Mouse (Mus musculus) mouse embryonic stem cell (cell line): ENCODE results near the gene Pcx.

Source experiments
- in situ Hi-C, 2 experiments: fragments of 300-500 bp; cut with MboI; formaldehyde crosslinking; loops; 1 replicate in 1 of 2; 3 replicates in 1 of 2; pipeline ENCODE4 v1.14.3; 2019 to 2020; ENCODE audit warnings: low sequenced_read_pairs in 2 of 2, low pct_unique_long_range_greater_than_20kb in 1 of 2, mixed read lengths in 1 of 2; ENCODE audit not compliant: unreplicated experiment in 1 of 2

Pcx gene

DNA sequence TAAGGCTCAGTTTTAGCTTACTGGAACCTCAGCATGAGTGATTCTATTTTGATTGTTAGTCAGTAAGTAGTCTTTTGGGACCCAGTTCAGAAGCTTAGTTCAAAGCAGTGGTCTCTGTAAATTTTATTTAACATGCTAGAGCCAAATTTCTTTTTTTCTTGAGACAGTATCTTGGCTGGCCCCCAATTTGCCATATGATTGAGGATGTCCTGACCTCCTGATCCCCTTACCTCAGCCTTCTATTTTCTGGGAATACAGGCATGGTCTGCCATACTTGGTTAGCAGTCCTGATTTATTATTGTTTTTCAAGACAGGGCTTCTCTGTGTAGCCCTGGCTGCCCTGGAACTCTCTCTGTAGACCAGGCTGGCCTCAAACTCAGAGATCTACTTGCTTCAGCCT lies 25.6 kb downstream of the Pcx start:
- in situ Hi-C loops: no loop called here

DNA sequence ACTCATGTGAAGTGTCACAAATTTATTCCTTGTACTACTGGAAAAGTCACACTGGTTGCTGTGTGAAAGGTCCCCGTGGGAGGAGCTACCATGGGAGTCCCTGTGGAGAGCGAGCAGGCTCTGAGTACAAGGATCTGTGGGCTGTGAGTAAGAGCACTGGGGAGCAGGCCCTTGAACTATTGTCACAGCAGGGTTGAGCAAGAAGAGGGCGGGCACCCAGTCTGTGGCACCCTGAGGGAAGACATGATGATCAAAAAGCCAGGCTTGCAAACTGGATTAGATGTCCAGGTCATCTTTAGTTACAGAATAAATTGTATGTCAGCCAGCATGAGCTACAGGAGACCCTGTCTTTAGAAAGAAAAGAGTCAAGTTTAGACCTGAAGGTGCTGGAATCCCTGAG lies 26.3 kb downstream of the Pcx start:
- in situ Hi-C loops: no loop called here

DNA sequence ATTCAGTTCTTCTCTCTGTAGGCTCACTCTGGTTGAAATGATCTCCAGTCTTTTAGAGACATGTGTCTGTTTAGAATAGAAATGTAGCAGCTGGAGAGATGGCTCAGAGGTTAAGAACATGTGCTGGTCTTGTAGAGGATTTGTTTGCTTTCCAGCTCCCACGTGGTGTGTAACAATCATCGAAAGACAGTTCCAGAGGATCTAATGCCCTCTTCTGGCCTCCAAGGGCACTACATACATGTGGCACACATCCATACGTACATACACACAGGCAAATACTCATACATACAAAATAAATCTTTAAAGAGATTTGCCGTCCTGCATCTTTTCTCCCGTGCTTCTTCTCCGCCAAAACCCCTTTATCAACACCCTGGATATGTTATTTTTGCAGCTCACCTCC lies 30.0 kb downstream of the Pcx start:
- in situ Hi-C loops: loop anchor here in 1 of 2 experiments (5.0 kb wide), 1 partner anchor 43 kb away; the partner anchor contains the start of gene 2010003K11Rik

DNA sequence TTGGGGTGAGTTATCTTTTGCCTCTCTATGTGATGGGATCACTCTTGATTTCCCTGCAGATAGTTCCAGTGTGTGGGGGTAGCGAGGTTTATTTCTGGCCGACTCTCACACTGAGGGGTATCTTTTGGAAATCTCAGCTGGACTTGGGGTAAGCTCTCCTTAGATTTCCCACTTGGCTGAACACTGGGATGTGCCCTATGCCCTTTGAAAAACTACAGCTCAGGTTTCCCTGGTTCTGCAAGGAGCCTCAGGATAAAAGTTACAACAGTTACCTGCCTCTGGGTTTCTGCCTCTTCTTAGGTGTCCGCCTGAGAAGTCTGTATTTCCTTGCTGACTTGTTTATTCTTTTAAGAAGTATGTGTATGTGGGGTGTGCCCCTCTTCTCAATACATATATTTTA lies 30.7 kb downstream of the Pcx start:
- in situ Hi-C loops: loop anchor here in 1 of 2 experiments (5.0 kb wide), 1 partner anchor 44 kb away; the partner anchor contains the start of gene 2010003K11Rik

DNA sequence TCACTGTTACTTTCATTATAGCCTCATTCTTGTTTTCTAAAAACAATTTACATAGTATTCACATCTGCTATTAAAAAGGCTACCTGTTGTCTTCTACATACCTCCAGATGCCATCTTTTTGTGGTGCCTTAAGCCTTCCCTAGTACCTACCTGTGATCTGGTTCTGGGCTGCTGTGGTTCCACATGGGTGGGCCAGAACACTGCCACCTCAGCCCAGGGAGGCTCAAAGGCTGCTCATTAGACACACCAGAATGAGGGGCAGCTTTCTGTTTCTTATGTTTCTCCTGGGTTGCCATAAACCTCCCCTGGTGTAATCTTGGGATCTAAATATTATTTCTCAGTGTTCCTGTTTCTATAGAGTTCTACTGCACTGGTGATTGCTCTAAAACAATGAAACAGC lies 31.8 kb downstream of the Pcx start:
- in situ Hi-C loops: loop anchor here in 1 of 2 experiments (5.0 kb wide), 1 partner anchor 45 kb away; the partner anchor contains the start of gene 2010003K11Rik

DNA sequence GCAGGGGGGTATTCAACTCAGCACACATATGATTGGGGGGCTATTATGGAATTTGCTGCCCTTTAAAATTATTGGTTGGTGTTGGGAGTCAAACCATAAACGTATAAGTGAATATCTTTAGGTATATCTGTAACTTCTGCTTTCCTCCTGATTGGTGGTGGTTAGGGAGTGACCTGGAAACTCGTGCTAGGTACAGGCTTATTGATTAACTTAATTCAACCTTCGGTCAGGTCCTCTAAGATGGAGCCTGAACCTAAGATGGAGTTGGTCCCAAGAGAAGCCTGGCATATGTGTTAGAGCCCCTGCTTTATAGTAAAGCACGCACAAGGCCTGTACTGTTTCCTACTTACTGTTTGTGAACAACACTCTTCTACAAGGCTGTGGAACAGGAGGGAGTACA lies 34.8 kb downstream of the Pcx start:
- in situ Hi-C loops: no loop called here

DNA sequence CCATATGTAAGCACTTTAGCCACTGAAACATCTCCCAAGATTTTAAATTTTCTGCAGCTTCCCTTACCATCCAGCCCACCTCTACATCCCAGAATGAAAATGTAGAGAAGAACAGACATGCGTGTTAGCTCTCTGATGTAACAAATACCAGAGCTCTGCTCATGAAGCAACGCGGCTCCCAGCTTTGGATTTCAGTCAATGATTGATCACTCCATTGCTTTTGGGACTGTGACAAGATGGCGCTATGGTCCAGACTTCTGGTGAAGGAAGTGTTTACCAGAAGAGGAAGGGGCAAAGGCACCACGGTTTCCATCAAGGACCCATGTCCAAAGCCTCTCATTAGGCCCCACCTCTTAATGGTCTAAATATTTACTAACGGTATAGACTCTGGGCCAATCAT lies 35.6 kb downstream of the Pcx start:
- in situ Hi-C loops: no loop called here

DNA sequence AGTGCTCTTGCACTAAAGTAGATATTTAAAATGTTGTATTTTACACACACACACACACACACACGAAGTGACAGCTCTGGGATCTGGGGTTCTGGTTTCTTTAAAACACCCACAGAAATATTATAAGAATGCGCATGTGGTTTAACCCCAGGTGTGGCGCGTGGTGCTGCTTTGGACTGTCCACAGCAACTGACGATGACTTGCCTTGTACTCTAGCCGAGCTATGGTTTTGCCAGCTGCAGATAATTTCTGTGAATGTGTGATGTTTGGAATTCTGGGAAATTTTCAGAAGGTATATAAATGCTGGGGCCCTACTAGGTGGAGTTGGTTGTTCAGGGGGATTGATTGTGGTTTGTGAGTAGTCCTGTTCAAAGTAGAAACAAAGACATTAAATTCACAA lies 37.5 kb downstream of the Pcx start:
- in situ Hi-C loops: no loop called here

DNA sequence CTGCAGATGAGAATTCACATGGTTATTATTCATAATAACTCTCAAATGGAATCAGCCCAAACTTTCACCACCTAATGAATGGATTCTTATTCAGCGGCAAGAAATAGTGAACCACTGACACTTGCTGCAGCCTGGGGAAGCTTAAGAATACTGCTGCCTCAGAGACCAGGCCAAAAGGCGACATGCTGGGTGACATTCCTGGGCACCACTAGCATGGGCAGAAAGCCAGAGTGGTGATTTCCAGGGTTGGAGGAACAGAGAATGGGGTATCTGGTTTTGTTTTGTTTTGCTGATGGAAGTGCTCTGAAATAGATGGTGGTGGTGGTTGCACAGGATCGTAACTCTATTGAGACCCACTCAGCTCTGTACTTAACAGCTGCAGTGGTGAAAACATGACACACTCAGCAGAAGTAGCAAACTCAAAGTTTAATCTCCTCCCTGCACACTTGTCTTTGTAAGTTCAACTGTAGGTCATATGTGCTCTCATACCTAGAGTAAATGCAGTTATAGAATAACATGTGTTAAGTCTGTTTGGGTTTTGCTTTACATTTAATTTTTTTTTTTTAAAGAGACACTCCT lies 38.1 kb downstream of the Pcx start:
- in situ Hi-C loops: no loop called here

DNA sequence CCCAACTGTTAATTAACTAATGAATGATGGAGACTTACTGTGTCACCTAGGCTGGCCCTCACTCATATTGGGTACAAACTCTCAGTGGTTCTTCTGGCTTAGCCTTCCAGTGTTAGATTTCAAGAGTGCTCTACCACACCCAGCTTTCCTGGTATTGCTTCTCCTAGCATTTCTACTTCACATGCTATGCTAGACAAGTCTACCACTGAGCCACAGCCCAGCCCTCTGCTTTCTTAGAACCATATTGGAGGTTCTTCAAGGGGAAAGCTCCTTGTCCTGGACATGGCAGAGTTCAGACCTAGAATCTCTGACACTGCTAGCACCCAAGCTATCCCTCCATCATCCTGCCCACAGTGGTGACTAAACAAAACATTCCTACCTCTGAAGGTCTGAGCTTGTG lies 44.0 kb downstream of the Pcx start:
- in situ Hi-C loops: no loop called here

DNA sequence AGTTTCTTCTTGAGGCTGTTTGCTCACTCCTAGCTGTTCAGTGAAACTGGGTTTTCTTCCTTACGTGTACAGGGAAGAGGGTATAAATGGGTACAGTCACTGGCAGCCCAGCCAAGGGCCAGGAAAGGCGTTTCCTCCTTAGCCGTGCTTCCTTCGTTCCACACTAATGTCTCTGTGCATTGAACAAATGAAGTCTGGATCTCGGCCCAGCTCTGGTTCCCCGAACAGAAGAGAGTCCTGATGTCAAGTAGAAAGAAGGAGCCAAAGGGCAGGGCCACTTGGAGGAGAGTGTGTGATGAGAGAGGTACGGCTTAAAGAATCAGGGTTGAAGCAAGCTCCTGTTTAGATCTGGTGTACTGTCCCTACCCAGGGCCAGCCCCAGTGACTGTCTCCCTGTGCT lies 44.8 kb downstream of the Pcx start:
- in situ Hi-C loops: no loop called here

DNA sequence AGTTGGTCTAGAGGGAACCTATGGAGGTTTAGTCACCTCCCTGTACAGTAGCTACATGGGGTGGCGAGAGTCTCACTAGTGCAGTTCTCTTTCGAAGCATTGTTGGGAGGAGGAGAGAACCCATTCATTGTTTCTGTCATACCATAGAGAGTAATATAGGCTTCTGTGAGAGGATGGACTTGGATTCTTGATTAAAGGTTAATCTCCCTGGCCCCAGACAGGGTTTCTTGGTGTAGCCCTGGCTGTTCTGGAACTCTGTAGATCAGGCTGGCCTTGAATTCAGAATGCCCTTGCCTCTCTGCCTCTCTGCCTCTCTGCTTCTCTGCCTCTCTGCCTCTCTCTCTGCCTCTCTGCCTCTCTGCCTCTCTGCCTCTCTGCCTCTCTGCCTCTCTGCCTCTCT lies 46.5 kb downstream of the Pcx start:
- in situ Hi-C loops: no loop called here

DNA sequence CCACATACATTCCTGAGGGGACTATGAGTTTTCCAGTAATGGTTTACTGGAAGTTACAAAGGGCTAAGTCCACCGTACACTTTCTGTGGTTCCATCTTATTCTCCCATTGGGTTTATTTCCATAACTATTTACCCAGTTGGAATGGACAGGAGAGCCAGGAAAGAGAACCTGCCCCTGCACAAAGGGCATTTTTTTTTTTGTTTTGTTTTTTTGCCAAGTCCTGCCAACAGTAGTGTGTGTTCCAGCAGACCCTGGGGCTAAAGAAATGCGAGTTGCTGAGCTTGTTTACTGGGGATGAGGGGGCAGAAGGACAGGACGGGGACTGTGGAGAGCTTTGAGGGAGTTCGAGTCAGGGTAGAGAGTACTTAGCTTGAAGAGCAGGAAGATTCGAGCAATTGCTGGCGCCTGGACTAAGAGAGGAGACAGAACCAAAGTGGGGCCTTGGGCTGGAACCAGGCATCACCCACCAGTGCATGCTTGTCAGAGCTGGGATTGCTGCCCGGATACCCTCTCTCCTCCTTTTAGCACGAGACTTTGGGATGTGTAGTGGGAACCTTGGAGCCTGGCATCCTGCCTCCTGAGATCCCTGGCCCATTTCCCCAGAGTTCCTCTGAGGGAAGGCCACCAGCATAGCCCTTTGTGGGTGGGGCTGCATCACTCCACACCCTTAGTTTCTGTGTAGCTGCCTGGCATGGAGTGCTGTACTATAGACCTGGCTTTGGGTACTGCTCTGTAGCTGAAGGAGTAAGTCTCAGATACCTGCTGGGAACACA lies 47.7 kb downstream of the Pcx start:
- in situ Hi-C loops: no loop called here

DNA sequence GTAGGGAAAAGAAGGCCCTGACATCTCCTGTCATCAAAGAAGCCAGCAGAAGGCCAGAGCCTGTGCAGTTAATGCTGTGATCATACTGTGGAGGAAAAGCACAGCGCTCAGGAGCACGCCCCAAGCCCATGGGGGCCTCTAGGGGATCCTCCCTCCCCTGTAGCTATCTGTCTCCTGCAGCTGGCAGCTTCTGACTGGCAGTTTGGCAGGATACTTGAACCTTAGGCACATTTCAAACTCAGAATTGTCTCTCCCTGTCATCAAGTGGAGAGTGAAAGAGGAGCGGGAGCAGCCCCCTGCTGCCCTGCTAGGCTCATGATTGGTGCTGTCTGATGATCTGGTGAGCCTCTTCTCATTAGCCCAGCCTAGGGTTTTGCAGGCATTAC lies 48.3 kb downstream of the Pcx start:
- in situ Hi-C loops: no loop called here

DNA sequence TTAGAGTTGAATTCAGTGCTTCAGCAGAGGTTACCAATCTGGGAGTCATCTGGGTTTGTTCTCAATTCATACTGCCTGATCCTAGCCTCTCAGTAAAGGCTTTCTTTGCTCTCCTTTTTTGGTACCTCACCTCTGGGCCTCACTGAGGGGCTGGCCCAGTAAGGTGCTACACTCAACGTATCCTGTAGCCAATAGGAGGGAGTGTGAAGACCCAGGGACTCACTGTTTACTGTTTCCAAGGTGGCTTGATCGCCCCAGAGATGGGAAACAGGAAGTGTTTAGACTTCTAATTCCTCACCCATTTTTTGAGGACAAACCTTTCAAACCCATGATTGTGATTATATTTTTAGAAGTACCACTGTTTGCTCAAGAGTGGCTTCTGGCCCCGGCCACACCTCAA lies 48.7 kb downstream of the Pcx start:
- in situ Hi-C loops: no loop called here

DNA sequence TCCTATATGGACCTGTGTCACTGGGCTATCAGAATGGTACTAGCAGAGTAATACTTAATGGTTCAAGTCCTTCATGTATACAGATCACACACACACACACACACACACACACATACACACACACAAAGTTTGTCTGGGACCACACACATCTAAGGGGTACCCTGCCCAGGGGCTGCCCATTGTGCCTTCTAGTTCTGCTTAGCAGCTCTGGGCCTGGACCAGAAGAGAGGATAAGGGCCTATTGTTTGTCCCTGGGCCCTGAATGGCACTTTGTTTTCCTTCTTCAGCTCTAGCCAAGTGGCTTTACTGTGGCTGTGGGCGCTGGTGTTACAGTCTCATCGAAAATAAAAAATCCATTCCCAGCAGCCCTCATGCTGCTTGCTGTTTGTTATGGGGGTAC lies 49.3 kb downstream of the Pcx start:
- in situ Hi-C loops: no loop called here

DNA sequence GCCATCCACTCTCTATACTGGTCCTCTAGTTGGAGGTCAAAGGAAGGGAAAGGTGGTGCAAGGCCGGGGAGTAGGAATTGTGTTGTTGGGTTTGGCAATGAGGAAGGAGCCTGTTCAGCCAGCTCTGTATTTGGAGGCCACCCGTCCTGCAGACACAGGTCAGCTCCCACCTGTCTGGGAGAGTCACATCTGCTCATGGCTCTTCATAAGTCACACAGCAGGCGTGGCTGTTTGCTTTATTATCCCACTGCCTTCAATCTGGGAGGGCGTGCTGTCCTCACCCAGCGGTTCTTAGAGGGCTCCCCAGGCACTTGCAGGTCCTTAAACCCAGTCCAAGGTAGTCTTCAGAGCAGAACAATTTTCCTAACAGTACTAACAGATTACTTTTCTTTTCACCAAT lies 49.9 kb downstream of the Pcx start:
- in situ Hi-C loops: no loop called here

DNA sequence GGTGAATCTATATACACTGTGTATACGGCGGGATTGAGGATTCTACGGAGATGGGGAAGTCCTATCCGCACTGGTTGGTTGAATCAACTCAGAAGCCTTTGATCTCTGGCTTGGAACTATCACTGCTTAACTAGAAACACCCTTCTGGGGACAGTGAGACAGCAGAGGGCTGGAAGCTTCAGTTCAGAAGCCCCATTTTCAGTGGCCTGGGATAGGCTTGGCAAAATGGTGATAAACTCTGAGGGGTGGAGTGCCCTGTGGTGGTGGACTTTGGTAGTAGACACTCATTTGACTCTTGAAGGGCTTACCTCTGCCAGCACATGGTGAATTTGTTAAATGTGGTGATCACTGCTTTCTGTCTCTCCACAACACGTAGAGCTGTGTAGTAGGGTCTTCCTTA lies 55.4 kb downstream of the Pcx start:
- in situ Hi-C loops: no loop called here

DNA sequence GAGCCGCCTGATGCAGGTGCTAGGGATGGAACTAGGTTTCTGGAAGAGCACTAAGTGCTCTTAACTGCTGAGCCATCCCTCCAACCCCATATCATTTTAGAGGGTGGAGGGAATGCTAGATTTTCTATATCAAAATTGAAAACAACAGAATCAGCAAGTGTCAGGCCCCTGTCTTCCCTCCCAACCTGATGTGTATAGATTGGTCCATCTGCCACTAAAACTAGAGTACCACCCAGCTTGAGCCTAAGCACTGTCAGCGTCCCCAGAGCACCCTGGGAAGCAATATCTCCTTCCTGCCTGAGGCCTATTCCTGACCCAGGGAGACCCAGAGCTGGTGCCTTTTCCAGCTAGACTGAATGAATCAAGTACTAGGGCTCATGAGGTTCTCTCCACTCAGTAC lies 56.6 kb downstream of the Pcx start:
- in situ Hi-C loops: no loop called here

DNA sequence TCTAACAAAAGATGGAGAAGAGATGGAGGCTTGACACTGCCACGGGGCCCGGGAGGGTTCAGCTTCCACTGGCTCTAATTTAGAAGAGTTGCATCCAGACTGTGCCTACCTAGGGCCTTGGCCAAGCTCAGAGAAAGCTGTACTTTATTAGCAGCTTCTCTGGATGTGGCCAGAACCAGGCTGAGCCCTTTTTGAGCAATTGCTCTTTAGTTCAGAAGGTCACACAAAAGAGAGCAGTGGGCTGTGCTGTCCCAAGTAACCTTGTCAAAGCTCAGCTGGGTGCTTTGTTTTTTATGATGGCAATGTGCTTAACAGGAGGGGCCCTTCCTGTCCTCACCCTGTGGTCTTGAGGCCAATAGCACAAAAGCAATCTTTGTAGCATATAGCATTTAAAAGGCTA lies 57.4 kb downstream of the Pcx start:
- in situ Hi-C loops: no loop called here
